Comparison of ENCODE assay signal across 13 mouse cellular contexts in the genomic region with DNA sequence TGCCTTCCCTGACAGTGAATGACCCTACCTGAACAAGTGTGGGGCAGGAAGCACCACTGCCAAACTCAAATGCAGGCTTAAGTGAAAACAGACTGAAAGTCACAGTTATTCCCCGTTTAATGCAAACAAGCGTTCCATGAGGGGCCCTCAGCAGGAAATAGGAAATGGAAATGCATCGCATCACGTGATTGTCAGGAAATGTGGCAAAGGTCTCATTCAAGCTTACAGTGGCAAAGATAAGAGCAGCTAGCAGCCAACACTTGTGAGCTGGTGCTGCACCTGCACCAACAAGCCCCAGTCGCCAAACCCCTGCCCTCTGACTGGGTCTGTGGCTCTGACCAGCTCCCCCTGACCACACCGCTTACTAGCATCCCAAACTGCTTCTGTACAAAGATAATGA.
DNase-seq lines count a peak whose midpoint lies in the region; ATAC-seq and TF ChIP-seq lines count a peak whose summit lies in the region.
"Had no signal": no experiment of that assay in that cellular context is flagged by ENCODE, and none has a peak within 500 bp of the region (broad histone marks: within the 10 kb centered on the region; RNA-seq: fewer than 3 reads in every experiment).

No protein-coding gene starts in this region.

- no peak overlapping the region for H3K4me3 ChIP-seq in heart, embryonic 13.5 days
- no peak overlapping the region for H3K4me3 ChIP-seq in heart, embryonic 12.5 days
- H3K4me3 ChIP-seq in stomach, embryonic 16.5 days (replicated peaks; ENCODE audit: low read length): no peak overlapping the region
- no peak overlapping the region for H3K4me3 ChIP-seq in stomach, postnatal 0 days (ENCODE audit: low read depth, low read length)
- H3K4me3 ChIP-seq in embryonic facial prominence, embryonic 14.5 days (ENCODE audit: low read depth, low read length): no peak overlapping the region
- H3K4me3 ChIP-seq: limb, embryonic 15.5 days had no signal

- no peaks in the 10 kb centered on the region for H3K27me3 ChIP-seq in heart, embryonic 13.5 days (replicated peaks)
- H3K27me3 ChIP-seq in heart, embryonic 12.5 days (replicated peaks): no peaks in the 10 kb centered on the region
- H3K27me3 ChIP-seq in stomach, embryonic 16.5 days (ENCODE audit: control insufficient read depth, insufficient read depth, low read length): no peaks in the 10 kb centered on the region
- H3K27me3 ChIP-seq in stomach, postnatal 0 days (ENCODE audit: control insufficient read depth, insufficient read depth, low read length): no peaks in the 10 kb centered on the region
- H3K27me3 ChIP-seq in embryonic facial prominence, embryonic 14.5 days (replicated peaks; ENCODE audit: control insufficient read depth, insufficient read depth, low read length): no peaks in the 10 kb centered on the region
- H3K27me3 ChIP-seq: limb, embryonic 15.5 days had no signal

- no peaks in the 10 kb centered on the region for H3K9me3 ChIP-seq in heart, embryonic 13.5 days
- H3K9me3 ChIP-seq in heart, embryonic 12.5 days (replicated peaks): no peaks in the 10 kb centered on the region
- no peaks in the 10 kb centered on the region for H3K9me3 ChIP-seq in stomach, embryonic 16.5 days (replicated peaks; ENCODE audit: control insufficient read depth, low read length)
- no peaks in the 10 kb centered on the region for H3K9me3 ChIP-seq in stomach, postnatal 0 days (ENCODE audit: control insufficient read depth, low read length)
- H3K9me3 ChIP-seq in embryonic facial prominence, embryonic 14.5 days (ENCODE audit: control insufficient read depth, low read length): no peaks in the 10 kb centered on the region
- H3K9me3 ChIP-seq: limb, embryonic 15.5 days had no signal

- no peak for DNase-seq in stomach, postnatal 0 days (ENCODE audit: low spot score)
- DNase-seq in embryonic facial prominence, embryonic 14.5 days (ENCODE audit: low spot score): no peak
- DNase-seq in thymus, postnatal 4 days: peak; percentile 26
- no peak for DNase-seq in lung, postnatal 10 days
- DNase-seq: adrenal gland, adult 2 months; cerebellum, adult 8-10 months; embryo, embryonic 11 days; right cerebral cortex, postnatal 14 days had no signal

- TF ChIP-seq EP300 in stomach, postnatal 0 days (optimal IDR thresholded peaks at IDR 0.05): no peak

- no peak for ATAC-seq in heart, embryonic 13.5 days (ENCODE audit: extremely low read depth, insufficient number of reproducible peaks, low FRiP score, low TSS enrichment)
- ATAC-seq in heart, embryonic 12.5 days (ENCODE audit: insufficient number of reproducible peaks, low FRiP score): no peak
- no peak for ATAC-seq in stomach, embryonic 16.5 days (ENCODE audit: insufficient read depth, low FRiP score)
- no peak for ATAC-seq in stomach, postnatal 0 days (ENCODE audit: low FRiP score, low TSS enrichment)
- ATAC-seq in embryonic facial prominence, embryonic 14.5 days (ENCODE audit: low read depth): no peak
- ATAC-seq: hindbrain, embryonic 16.5 days had no signal

- no peak overlapping the region for H3K9ac ChIP-seq in heart, embryonic 13.5 days
- H3K9ac ChIP-seq in heart, embryonic 12.5 days: no peak overlapping the region
- no peak overlapping the region for H3K9ac ChIP-seq in stomach, embryonic 16.5 days (ENCODE audit: low read length)
- H3K9ac ChIP-seq in stomach, postnatal 0 days (ENCODE audit: low read length): no peak overlapping the region
- H3K9ac ChIP-seq in embryonic facial prominence, embryonic 14.5 days (ENCODE audit: low read depth, low read length): 0 out of 2 replicates have a peak overlapping the region, but pooled peaks have one; percentile 19
- H3K9ac ChIP-seq: limb, embryonic 15.5 days had no signal

- no peak for TF ChIP-seq CTCF in stomach, postnatal 0 days (IDR thresholded peaks at IDR 0.05; ENCODE audit: low read depth)

- H3K36me3 ChIP-seq in heart, embryonic 13.5 days: peaks cover 80% of the 10 kb centered on the region
- peaks cover 54% of the 10 kb centered on the region for H3K36me3 ChIP-seq in heart, embryonic 12.5 days
- H3K36me3 ChIP-seq in stomach, embryonic 16.5 days (ENCODE audit: control insufficient read depth, insufficient read depth, low read length): no peaks in the 10 kb centered on the region
- H3K36me3 ChIP-seq in stomach, postnatal 0 days (ENCODE audit: control insufficient read depth, insufficient read depth, low read length): peaks cover 8% of the 10 kb centered on the region; the same call in 1 of the 2 replicates
- H3K36me3 ChIP-seq in embryonic facial prominence, embryonic 14.5 days (ENCODE audit: control insufficient read depth, insufficient read depth, low read length): peaks cover 71% of the 10 kb centered on the region

- no peak overlapping the region for H3K4me2 ChIP-seq in heart, embryonic 13.5 days
- H3K4me2 ChIP-seq in heart, embryonic 12.5 days: no peak overlapping the region
- H3K4me2 ChIP-seq in stomach, embryonic 16.5 days (ENCODE audit: low read depth, low read length): no peak overlapping the region
- H3K4me2 ChIP-seq in stomach, postnatal 0 days (replicated peaks; ENCODE audit: low read depth): no peak overlapping the region
- no peak overlapping the region for H3K4me2 ChIP-seq in embryonic facial prominence, embryonic 14.5 days (ENCODE audit: low read depth, low read length)
- H3K4me2 ChIP-seq: limb, embryonic 15.5 days had no signal

- peaks cover 43% of the 10 kb centered on the region for H3K4me1 ChIP-seq in heart, embryonic 13.5 days
- peaks cover 14% of the 10 kb centered on the region for H3K4me1 ChIP-seq in heart, embryonic 12.5 days (replicated peaks)
- no peaks in the 10 kb centered on the region for H3K4me1 ChIP-seq in stomach, embryonic 16.5 days (ENCODE audit: control insufficient read depth, insufficient read depth, low read length)
- H3K4me1 ChIP-seq in stomach, postnatal 0 days (replicated peaks; ENCODE audit: control insufficient read depth, insufficient read depth): no peaks in the 10 kb centered on the region
- no peaks in the 10 kb centered on the region for H3K4me1 ChIP-seq in embryonic facial prominence, embryonic 14.5 days (ENCODE audit: control insufficient read depth, insufficient read depth, low read length)

- H3K27ac ChIP-seq in heart, embryonic 13.5 days (replicated peaks): peak overlapping the region; percentile 43
- H3K27ac ChIP-seq in heart, embryonic 12.5 days (ENCODE audit: poor library complexity, severe bottlenecking): no peak overlapping the region
- H3K27ac ChIP-seq in stomach, embryonic 16.5 days (ENCODE audit: low read length): 0 out of 2 replicates have a peak overlapping the region, but pooled peaks have one; percentile 28
- no peak overlapping the region for H3K27ac ChIP-seq in stomach, postnatal 0 days (replicated peaks)
- no peak overlapping the region for H3K27ac ChIP-seq in embryonic facial prominence, embryonic 14.5 days (replicated peaks; ENCODE audit: low read depth, low read length)
- H3K27ac ChIP-seq: limb, embryonic 15.5 days had no signal

- 69% methylated on average over 6 of the region's 6 CpGs for WGBS in heart, embryonic 13.5 days
- WGBS in heart, embryonic 12.5 days: 62% methylated on average over 6 of the region's 6 CpGs
- 70% methylated on average over 6 of the region's 6 CpGs for WGBS in stomach, embryonic 16.5 days
- WGBS in stomach, postnatal 0 days: 58% methylated on average over 6 of the region's 6 CpGs
- WGBS in embryonic facial prominence, embryonic 14.5 days: 67% methylated on average over 6 of the region's 6 CpGs

Comparison
In these comparisons a context has a peak if more than half of its experiments do, and no peak if none do; other contexts are left out.
1. H3K27ac ChIP-seq: peak in heart, embryonic 13.5 days (single experiment) and stomach, embryonic 16.5 days (single experiment); none in heart, embryonic 12.5 days (single experiment), stomach, postnatal 0 days (single experiment) and embryonic facial prominence, embryonic 14.5 days (single experiment).